Mouse (Mus musculus): ENCODE measurements around the gene Pcx. TPM values are rescaled to one million over a fixed set of nuclear protein-coding genes. Genes with fewer than 3 reads are reported as not detected.
A peak's percentile ranks its signal among the peaks of the same experiment; 100 is the strongest.
"Not testable (repeated sequence)": the region's sequence is repeated elsewhere in the genome, so short reads cannot be mapped to it uniquely, and the experiment has no call there.

The Pcx gene
- polyA plus RNA-seq, 1 experiment from 2014 or later = 38.6 TPM

DNA sequence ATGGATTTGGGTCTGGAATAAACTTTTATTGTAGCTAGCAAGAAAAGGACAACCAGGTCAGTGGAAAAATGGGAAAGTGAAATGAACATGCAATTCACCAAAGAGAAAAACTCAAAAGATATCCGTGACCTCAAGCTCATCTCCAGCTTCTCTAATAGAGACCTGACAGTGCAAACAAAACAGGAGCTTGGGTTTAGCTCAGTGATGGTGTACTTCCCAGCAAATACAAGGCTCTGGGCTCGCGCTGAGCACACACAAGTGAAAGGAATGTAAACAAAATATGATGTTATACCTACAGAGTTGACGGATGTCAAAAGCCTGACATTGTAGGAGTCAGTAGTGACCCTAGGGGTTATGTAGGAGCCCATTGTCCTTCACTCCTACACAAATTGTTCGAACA, 69.0 kb downstream of the Pcx start:
- Histone ChIP-seq H3K4me3 (ENCODE audit: low read depth, low read length) (no peak overlapping the region), H3K9me3 (ENCODE audit: low read length) (no peaks in the 10 kb centered on the region), H3K27ac (ENCODE audit: low read length) (no peak overlapping the region), H3K27me3 (replicated peaks; ENCODE audit: insufficient read depth, low read length) (no peaks in the 10 kb centered on the region), H3K36me3 (ENCODE audit: insufficient read depth, low read length) (no peaks in the 10 kb centered on the region), H3K4me2 (replicated peaks; ENCODE audit: low read depth, low read length) (no peak overlapping the region), H3K4me1 (ENCODE audit: insufficient read depth, low read depth, low read length) (peaks cover 4% of the 10 kb centered on the region; the same call in 1 of the 2 replicates), H3K9ac (replicated peaks; ENCODE audit: low read depth) (no peak overlapping the region)
- WGBS = 40% methylated on average over 5 of the region's 5 CpGs
- no peak for TF ChIP-seq CTCF (IDR thresholded peaks at IDR 0.05)
- no peak for TF ChIP-seq EP300 (IDR thresholded peaks at IDR 0.05)
- ATAC-seq (no peak), DNase-seq (ENCODE audit: low spot score) (no peak)

DNA sequence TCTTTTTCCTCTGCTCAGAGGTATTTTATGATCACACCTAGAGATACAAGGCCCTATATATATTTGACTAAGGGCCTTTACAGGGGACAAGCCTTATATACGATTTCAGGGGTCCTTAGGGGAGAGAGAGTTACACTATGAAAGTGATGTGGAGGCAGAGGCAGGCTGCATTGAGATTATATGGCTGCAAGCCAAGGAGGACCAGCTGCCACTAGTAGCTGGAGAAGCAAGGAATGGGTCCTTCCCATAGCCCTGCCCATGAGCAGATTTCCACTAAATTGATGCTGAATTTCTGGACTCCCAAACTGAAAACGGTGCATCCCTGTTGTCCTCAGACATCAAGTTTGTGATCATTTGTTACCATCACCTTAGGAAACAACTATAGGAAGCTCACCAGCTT, 73.6 kb downstream of the Pcx start:
- WGBS = 44% methylated on average over 2 of the region's 2 CpGs
- no peak overlapping the region for H3K4me3 ChIP-seq (ENCODE audit: low read depth, low read length)
- peaks cover 2% of the 10 kb centered on the region; the same call in 1 of the 2 replicates for H3K4me1 ChIP-seq (ENCODE audit: insufficient read depth, low read depth, low read length)
- H3K27ac ChIP-seq (ENCODE audit: low read length) = no peak overlapping the region
- H3K9me3 ChIP-seq (ENCODE audit: low read length) = no peaks in the 10 kb centered on the region
- H3K36me3 ChIP-seq (ENCODE audit: insufficient read depth, low read length) = no peaks in the 10 kb centered on the region
- TF ChIP-seq EP300 (IDR thresholded peaks at IDR 0.05) (no peak), CTCF (IDR thresholded peaks at IDR 0.05) (no peak)
- H3K9ac ChIP-seq (replicated peaks; ENCODE audit: low read depth) = no peak overlapping the region
- no peaks in the 10 kb centered on the region for H3K27me3 ChIP-seq (replicated peaks; ENCODE audit: insufficient read depth, low read length)
- no peak overlapping the region for H3K4me2 ChIP-seq (replicated peaks; ENCODE audit: low read depth, low read length)
- ATAC-seq = no peak
- no peak for DNase-seq (ENCODE audit: low spot score)

DNA sequence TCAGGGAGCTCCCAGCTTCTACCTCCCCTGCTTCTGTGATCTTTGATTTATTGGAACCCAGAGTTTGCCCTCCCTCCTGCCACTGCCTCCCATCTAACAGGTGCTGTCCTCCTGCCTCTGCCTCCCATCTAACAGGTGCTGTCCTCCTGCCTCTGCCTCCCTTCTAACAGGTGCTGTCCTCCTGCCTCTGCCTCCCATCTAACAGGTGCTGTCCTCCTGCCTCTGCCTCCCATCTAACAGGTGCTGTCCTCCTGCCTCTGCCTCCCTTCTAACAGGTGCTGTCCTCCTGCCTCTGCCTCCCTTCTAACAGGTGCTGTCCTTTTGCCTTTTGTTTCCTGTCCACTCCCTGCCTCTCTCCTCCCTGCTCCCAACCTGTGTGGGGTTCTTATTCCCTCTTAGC, 76.5 kb downstream of the Pcx start:
- H3K9me3 ChIP-seq (ENCODE audit: low read length); H3K36me3 ChIP-seq (ENCODE audit: insufficient read depth, low read length); ATAC-seq; H3K4me1 ChIP-seq (ENCODE audit: insufficient read depth, low read depth, low read length); H3K4me2 ChIP-seq (replicated peaks; ENCODE audit: low read depth, low read length); H3K27ac ChIP-seq (ENCODE audit: low read length); H3K9ac ChIP-seq (replicated peaks; ENCODE audit: low read depth); H3K27me3 ChIP-seq (replicated peaks; ENCODE audit: insufficient read depth, low read length); DNase-seq (ENCODE audit: low spot score); H3K4me3 ChIP-seq (ENCODE audit: low read depth, low read length): not testable (repeated sequence)

DNA sequence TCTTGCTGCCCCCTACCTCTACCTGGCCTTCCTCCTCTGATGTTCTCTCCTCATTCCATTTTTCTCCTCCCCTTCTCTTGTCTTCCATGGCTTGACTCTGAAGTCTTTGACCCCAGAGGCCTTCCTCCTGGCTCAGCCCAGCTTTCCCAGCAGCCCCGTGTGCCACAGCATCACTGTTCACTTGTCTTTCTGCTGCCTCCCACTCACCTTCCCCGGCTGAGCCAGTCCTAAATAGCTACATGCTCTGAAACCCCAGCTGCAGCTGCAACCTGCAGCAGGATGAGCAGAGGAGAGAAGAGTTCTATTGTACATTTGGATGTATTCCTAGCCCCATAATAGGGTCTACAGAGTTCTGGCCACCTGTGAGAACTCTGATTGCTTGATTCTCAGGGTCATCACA, 77.2 kb downstream of the Pcx start:
- Histone ChIP-seq H3K4me3 (ENCODE audit: low read depth, low read length) (no peak overlapping the region), H3K36me3 (ENCODE audit: insufficient read depth, low read length) (no peaks in the 10 kb centered on the region), H3K9ac (replicated peaks; ENCODE audit: low read depth) (no peak overlapping the region), H3K4me1 (ENCODE audit: insufficient read depth, low read depth, low read length) (no peaks in the 10 kb centered on the region), H3K27ac (ENCODE audit: low read length) (no peak overlapping the region), H3K4me2 (replicated peaks; ENCODE audit: low read depth, low read length) (no peak overlapping the region), H3K27me3 (replicated peaks; ENCODE audit: insufficient read depth, low read length) (no peaks in the 10 kb centered on the region), H3K9me3 (ENCODE audit: low read length) (no peaks in the 10 kb centered on the region)
- DNase-seq (ENCODE audit: low spot score) (no peak), ATAC-seq (no peak)
- TF ChIP-seq EP300 (IDR thresholded peaks at IDR 0.05) (no peak), CTCF (IDR thresholded peaks at IDR 0.05) (no peak)
- 50% methylated on average over 2 of the region's 2 CpGs for WGBS

DNA sequence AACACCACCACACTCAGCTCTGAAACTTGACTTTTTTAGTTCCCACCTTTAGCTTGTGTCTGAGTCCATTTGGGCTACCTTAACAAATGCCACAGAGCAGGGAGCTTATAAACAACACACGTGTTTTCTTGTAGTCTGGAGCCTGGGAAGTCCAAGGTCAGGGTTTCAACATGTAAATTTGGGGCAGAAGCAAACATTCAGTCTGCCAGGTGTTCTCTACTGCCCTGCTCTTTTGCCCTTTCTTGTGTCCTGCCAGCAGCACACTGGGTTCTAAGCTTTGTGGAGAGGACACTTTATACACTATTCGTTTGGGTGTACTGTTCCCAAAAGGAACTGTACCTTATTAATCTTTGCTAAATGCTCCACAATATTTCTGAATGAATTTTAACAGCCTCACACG, 78.2 kb downstream of the Pcx start:
- no peak overlapping the region for H3K4me2 ChIP-seq (replicated peaks; ENCODE audit: low read depth, low read length)
- no peak for DNase-seq (ENCODE audit: low spot score)
- H3K4me3 ChIP-seq (ENCODE audit: low read depth, low read length) = no peak overlapping the region
- no peaks in the 10 kb centered on the region for H3K9me3 ChIP-seq (ENCODE audit: low read length)
- no peak overlapping the region for H3K9ac ChIP-seq (replicated peaks; ENCODE audit: low read depth)
- ATAC-seq = no peak
- 56% methylated on average over 3 of the region's 3 CpGs for WGBS
- no peak for TF ChIP-seq CTCF (IDR thresholded peaks at IDR 0.05)
- no peak for TF ChIP-seq EP300 (IDR thresholded peaks at IDR 0.05)
- no peaks in the 10 kb centered on the region for H3K36me3 ChIP-seq (ENCODE audit: insufficient read depth, low read length)
- H3K27ac ChIP-seq (ENCODE audit: low read length) = no peak overlapping the region
- no peaks in the 10 kb centered on the region for H3K4me1 ChIP-seq (ENCODE audit: insufficient read depth, low read depth, low read length)
- no peaks in the 10 kb centered on the region for H3K27me3 ChIP-seq (replicated peaks; ENCODE audit: insufficient read depth, low read length)

DNA sequence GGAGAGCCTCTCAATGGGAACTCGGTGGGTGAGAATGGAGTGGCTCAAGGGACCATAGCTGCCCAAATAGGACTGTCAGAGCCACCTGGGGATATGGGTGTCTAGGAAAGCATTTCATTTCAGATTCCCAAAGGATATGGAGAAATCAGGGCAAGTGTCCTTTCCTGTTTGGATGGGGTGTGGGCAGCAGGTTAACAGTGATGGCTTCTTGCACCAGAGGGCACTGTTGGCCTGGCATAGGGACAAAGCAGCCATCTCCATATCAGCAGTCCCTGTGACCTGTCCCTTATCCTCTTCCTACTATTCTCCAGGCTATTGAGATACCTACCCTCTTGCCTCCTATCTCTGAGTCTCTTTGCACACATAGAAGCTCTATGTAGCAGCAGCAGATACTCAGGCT, 78.8 kb downstream of the Pcx start:
- H3K9me3 ChIP-seq (ENCODE audit: low read length) = no peaks in the 10 kb centered on the region
- 61% methylated on average over 1 of the region's 1 CpGs for WGBS
- no peaks in the 10 kb centered on the region for H3K4me1 ChIP-seq (ENCODE audit: insufficient read depth, low read depth, low read length)
- H3K4me2 ChIP-seq (replicated peaks; ENCODE audit: low read depth, low read length) = no peak overlapping the region
- H3K4me3 ChIP-seq (ENCODE audit: low read depth, low read length) = no peak overlapping the region
- no peaks in the 10 kb centered on the region for H3K36me3 ChIP-seq (ENCODE audit: insufficient read depth, low read length)
- no peak for TF ChIP-seq EP300 (IDR thresholded peaks at IDR 0.05)
- TF ChIP-seq CTCF (IDR thresholded peaks at IDR 0.05) = peak; percentile 61
- H3K9ac ChIP-seq (replicated peaks; ENCODE audit: low read depth) = no peak overlapping the region
- no peak overlapping the region for H3K27ac ChIP-seq (ENCODE audit: low read length)
- ATAC-seq (no peak; the same call in 1 of the 2 replicates), DNase-seq (ENCODE audit: low spot score) (peak; percentile 36)
- no peaks in the 10 kb centered on the region for H3K27me3 ChIP-seq (replicated peaks; ENCODE audit: insufficient read depth, low read length)

DNA sequence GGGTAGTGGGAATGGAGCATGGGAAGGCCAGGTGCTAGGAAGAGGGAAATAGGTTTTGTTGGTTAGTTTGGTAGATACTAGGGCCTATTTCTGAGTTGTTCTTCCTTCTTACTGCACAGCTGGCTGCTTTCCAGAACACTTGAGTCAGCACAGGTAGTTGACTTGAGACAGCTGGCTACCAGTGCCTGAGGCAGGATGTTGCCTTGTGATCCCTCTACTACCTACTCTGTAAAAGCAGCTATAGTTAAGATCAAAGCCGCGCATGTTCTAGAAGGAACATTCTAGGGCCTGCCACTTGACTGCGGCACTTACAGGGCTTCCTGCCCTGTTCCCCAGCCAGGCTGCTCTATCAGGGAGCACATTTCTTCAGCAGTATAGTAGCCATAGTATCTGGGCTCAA, 79.8 kb downstream of the Pcx start:
- Histone ChIP-seq H3K36me3 (ENCODE audit: insufficient read depth, low read length) (no peaks in the 10 kb centered on the region), H3K9ac (replicated peaks; ENCODE audit: low read depth) (no peak overlapping the region), H3K4me2 (replicated peaks; ENCODE audit: low read depth, low read length) (no peak overlapping the region), H3K27me3 (replicated peaks; ENCODE audit: insufficient read depth, low read length) (no peaks in the 10 kb centered on the region), H3K27ac (ENCODE audit: low read length) (peak overlapping the region; percentile 43; the same call in 1 of the 2 replicates), H3K9me3 (ENCODE audit: low read length) (no peaks in the 10 kb centered on the region), H3K4me1 (ENCODE audit: insufficient read depth, low read depth, low read length) (no peaks in the 10 kb centered on the region), H3K4me3 (ENCODE audit: low read depth, low read length) (no peak overlapping the region)
- DNase-seq (ENCODE audit: low spot score) = peak; percentile 76
- 42% methylated on average over 3 of the region's 3 CpGs for WGBS
- peak; percentile 90 for ATAC-seq
- TF ChIP-seq EP300 (IDR thresholded peaks at IDR 0.05) (peak; percentile 46; the same call in 1 of the 2 replicates), CTCF (IDR thresholded peaks at IDR 0.05) (no peak)
